Mouse (Mus musculus): Measurements from ENCODE around the gene Pola2.

Pola2 gene

DNA sequence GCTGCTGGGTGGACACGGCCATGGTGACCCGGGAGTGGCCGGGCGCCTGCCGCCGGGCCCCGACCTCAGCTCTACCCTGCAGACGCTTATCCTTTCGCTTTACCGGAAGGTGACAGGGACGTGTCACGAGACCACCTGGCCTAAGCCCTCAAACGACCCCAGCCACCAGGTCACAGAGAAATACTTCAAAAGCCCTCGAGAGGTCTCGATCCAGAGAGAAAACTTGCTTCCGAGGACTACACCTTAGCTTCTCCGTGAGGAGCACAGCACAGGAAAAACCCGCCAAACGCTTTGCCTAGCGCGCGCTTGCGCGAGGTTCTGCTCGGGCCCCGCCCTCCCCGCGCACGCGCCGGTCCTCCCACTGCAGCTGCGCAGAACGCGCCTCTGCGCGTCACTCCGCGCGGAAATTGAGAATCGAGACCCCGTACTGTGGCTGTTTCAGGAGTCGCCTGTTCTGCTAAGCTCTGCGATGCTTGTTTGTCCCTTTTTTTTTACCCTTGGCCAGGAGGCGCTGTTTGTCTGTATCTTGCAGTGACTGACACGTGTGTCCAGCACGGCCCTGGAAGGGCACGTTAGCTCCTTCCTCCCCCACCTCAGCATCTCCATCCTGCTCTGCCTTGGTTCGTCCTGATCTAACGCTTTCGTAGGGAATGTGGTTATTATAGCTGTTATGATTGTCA, at the start of gene Pola2:
TSS of gene Pola2 (minus strand) at position 320 of the 680 bp plus-strand sequence.
- CTCF ChIA-PET: interaction anchor here (0.7 to 1.2 kb wide), 3 partner anchors 25 to 902 kb away, joined by 3 to 4 read pairs (median 3); no protein-coding TSS in a partner anchor

DNA sequence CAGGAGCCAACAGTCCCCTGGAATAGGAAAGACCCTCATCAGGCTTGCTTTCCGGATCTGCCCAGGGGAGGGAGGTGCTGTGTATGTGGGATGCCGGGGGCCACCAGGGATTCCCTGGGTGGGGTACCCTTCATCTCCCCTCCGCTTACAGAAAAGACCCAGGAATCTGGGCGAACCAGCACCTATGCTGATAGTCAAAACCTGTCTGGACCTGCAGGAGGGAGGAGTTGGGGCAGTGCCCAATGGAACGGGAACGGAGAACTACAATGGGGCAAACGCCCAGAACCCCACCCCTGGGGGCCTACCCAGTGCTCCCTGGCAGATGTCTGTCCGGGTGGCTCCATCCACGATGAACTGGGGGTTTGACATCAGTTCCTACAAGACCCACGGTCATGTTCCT, 49.7 kb upstream of the Pola2 start:
- CTCF ChIA-PET: interaction anchor here (0.6 kb wide), 1 partner anchor 34 kb away, joined by 4 read pairs; no protein-coding TSS in a partner anchor

- CTCF ChIA-PET: no interaction called here
These were observed 45.1 kb upstream of the Pola2 start for GRCm38 (mm10) chr19:6009137-6009536.

DNA sequence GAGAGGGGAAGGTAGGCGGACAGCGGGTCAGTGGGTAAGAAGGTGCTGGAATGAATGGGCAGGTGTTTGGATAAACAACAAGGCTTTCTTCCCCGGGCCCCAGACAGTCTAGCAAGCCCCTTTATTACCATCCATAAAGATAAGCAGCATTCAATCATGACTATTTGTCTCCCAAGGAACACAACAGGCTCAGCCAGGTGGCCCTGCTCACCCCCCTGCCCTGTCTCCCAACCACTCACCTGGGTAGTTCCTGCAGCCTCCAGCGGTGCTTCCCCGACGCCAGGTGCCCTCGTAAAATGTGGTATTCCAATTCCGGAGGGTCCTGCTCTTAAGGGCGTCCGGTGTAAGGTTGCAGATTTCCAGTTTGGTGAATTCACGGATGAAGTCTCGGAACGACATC, 43.0 kb upstream of the Pola2 start:
- CTCF ChIA-PET: no interaction called here

GRCm38 (mm10) chr19:6005541-6005940, 41.5 kb upstream of the Pola2 start:
- CTCF ChIA-PET: no interaction called here

DNA sequence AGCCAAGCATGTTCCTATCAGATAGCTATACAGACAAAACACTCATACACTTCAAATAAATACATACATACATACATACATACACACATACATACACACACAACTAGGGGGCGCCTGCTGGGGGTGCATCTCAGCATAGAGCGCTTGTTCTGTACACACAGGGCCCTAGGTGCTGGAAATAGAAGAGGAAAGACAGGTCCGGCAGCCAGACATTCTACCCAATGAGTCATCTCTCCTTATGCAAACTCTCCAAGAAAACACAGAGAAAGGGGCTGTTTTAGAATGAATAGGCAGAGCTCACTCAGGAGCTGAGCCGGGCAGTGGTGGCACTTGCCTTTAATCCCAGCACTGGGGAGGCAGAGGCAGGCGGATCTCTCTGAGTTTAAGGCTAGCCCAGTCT, 36.0 kb upstream of the Pola2 start:
- CTCF ChIA-PET: no interaction called here

DNA sequence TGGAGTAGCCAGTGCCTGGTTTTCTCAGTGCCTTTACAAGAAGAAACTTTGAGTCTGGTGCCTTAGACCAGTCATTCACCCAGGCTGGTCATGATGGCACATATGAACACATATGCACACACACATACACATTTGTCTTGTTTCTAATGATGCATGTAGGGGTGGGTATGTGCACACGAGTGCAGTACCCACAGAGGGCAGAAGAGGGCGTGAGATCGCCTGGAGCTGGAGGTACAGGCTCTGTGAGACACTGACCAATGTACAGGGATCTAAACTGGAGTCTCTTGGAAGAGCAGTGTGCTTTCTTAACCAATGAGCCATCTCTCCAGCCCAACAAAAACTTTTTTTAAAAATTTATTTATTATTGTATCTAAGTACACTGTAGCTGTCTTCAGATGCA, 34.2 kb upstream of the Pola2 start:
- CTCF ChIA-PET: no interaction called here

GRCm38 (mm10) chr19:5994711-5995110, 30.7 kb upstream of the Pola2 start:
- CTCF ChIA-PET: no interaction called here

DNA sequence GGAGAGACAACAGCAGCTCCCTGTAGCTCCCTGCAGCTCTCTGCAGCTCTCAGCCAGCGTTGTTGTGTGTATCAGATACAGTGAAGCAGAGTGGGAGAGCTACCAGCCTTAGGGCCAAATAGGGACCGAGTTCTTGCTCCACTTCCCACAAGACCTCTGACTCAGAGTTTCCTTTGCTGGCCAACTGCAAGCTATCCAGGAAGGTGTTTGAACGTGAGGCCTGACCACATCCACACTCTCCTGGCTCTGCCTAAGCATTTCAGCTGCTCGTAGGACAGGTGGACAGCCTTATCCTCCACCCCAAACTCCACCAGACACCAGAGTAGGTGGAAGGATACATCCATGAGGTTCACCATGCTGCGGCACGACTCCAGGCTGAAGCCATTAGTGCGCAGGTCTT, 28.0 kb upstream of the Pola2 start:
- CTCF ChIA-PET: no interaction called here

DNA sequence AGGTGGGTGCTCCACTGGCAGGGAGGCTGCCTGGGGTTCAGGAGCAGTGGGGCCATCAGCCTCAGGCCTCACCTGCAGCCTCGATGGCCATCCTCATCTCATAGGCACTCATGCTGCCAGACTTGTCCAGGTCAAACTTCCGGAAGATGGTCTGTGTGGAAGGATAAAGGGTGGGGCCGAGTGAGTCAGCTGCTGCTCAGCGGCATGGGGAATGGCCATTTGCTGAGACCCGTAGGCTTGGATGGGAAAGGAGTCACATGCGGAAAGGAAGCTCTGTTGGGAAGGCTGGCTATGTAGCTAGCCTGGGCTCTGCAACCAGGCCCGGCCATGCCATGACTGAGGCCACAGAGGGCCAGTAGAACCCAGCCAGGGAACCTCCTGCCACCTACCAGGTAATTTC, 27.5 kb upstream of the Pola2 start:
- CTCF ChIA-PET: no interaction called here

- CTCF ChIA-PET: no interaction called here
These were observed 26.9 kb upstream of the Pola2 start for GRCm38 (mm10) chr19:5990921-5991320.

DNA sequence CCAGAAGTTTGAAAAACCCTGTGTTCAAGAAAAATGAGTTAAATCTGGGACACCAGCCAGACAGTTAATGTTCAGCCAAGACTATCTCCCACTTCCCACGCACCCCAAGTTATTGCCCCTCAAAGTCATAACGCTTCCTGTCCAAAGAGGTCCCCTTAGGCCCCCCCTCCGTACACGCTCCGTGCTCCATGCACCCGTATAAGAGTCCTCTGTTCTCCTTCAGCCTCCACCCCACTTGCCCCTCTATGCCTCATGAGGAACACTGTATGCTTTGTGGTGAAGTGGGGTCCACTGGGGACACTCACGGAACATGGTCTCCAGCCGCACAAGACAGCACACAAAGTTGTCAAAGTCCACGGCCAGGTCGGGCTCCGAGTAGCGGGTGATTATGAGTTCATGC, 26.0 kb upstream of the Pola2 start:
- CTCF ChIA-PET: no interaction called here

DNA sequence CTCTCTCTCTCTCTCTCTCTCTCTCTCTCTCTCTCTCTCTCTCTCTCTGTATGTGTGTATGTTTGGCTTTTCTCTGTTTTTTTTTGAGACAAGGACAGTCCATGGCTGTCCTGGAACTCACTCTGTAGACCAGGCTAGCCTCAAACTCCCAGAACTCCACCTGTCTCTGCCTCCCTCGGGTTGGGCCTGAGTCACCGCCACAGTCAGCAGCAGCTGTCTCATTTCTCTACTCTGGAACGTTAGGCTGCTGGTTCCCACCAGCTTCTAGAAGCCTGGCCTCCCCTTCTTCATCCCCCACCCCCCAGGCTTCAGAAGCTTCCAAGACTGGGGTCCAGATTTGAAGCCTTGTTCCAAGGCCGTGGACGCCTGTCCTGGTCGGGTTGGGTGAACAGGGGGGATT, 25.6 kb upstream of the Pola2 start:
- CTCF ChIA-PET: interaction anchor here (0.6 to 0.7 kb wide), 3 partner anchors 16 to 463 kb away, joined by 4 to 5 read pairs (median 4); no protein-coding TSS in a partner anchor

DNA sequence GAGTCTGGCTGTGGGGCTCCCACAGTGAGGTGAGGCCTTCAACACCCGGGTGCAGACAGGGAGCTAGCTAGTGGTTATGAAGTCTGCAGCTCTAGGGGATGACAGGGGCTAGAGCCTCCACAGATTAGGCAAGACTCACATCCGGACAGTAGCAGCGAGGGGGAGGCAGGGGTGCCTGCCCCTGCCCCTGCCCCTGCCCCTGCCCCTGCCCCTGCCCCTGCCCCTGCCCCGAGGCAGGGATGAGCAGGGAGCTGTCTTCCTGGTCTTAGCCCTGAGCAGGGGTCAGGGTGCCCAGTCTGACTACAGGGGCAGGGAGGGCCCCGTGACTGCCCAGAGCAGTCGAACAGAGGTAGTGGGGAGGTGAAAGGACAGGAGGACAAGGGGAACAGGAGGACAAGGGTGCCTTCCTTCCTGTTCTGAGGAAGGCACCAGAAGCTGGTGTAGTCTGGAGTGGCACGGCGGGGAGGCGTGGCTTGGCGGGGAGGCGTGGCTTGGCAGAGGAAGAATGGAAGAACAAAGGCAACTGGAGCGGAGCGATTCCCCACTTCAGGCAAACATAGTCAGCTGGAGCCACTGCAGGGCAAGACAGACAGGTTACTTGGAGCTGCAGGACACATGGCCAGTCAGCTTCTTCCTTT, 24.9 kb upstream of the Pola2 start:
- CTCF ChIA-PET: interaction anchor here (0.6 to 1.2 kb wide), 5 partner anchors 15 to 463 kb away, joined by 4 to 8 read pairs (median 4); partner anchors contain the start of gene Batf2

DNA sequence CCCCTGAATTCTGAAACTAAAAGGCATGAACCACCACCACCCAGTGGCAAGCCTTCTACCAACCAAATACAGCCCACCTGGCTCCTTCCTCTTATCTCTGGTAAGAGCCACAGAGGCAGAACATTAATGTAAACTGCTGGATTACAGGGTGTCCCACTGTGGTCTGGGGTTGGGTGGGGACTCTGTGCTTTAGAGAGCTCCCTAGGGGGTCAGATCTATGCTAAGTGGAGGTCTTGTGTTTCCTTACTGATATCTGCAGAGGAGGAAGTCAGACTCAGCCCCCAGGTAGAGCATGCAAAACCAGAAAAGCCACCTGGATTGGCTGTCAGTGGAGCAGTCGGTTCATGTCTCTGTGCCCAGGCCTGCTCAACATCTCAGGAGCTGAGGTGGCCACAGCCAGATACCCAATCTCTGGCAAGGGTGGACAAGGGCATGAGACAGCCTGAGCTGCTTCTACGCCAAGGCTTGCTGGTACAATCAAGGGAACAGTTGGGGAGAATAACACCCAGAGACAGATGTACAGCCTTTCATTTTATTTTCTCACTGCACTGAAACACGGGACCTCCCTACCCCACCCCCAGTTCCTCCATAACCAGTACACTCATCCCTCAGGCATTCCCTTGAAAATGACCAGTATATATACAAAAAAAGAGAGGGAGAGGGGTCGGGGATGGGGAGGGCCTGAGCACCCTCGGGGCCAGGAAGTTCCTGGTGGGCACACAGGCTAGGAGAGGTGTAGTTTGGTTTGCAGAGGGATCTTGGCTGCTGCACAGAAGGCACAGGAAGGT, 24.2 kb upstream of the Pola2 start:
- CTCF ChIA-PET: interaction anchor here (0.6 to 1.2 kb wide), 3 partner anchors 24 to 424 kb away, joined by 3 to 10 read pairs (median 4); no protein-coding TSS in a partner anchor

DNA sequence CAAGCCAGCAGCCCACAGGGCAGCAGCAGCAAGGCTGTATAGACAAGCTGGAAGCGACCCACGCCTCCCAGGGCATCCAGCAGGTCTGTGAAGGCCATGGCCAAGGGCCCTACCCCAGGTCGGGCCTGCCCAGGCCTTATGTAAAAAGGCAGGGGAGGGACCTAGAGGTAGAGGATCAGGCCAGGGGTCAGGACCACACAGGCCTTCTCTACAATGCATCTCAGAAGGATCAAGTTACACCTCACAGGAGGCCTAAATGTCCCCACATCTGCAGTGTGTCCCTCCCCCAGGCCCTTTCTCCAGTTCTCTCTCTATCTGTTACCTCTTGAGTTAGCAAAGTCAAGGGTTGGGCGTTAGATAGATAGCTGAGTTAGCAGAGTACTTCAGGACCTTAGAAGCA, 22.0 kb upstream of the Pola2 start, which contains the start of gene Slc22a20:
TSS of gene Slc22a20 (minus strand) at position 101 of the 400 bp plus-strand sequence.
- CTCF ChIA-PET: no interaction called here

DNA sequence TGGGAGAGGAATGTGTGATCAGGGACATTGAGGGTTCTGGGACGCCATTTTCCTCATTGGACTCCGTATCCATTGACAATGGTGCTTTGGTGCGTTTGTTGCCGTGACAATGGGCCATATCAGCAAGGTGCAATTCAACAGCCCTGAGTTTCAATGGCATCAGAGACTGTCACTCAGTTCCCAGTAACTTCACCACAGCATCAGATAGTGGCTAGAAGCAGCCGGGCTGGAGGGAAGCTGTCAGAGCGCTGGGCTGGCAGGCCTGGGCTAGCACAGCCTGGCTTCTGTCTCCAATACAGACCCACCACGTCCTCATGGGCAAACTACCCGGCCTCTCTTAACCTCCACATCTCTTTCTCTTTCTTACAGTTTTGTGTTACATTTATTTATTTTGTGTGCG, 16.5 kb upstream of the Pola2 start:
- CTCF ChIA-PET: no interaction called here

DNA sequence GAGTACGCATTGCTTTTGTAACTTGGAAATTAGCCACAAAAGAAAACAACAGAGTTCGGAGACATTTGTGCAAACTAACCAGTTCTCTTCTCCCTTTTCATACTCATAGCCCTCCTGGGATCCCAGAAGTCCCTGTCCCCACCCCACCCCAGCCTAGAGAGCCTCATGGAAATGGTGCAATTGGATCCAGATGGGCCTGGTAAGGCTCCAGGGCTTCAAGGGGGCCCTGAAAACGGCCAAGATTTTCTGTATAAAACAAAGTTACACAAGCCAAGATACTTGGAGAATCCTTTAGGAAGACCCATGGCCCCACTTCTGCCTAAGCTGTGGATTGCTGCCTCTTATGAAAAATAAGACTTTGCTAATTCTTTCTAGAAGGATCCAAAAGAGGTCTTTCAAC, 13.7 kb upstream of the Pola2 start:
- CTCF ChIA-PET: no interaction called here

GRCm38 (mm10) chr19:5975676-5976075, 11.7 kb upstream of the Pola2 start:
- CTCF ChIA-PET: interaction anchor here (0.7 kb wide), 1 partner anchor 920 kb away, joined by 8 read pairs; no protein-coding TSS in a partner anchor

GRCm38 (mm10) chr19:5975112-5975511, 11.1 kb upstream of the Pola2 start:
- CTCF ChIA-PET: no interaction called here

DNA sequence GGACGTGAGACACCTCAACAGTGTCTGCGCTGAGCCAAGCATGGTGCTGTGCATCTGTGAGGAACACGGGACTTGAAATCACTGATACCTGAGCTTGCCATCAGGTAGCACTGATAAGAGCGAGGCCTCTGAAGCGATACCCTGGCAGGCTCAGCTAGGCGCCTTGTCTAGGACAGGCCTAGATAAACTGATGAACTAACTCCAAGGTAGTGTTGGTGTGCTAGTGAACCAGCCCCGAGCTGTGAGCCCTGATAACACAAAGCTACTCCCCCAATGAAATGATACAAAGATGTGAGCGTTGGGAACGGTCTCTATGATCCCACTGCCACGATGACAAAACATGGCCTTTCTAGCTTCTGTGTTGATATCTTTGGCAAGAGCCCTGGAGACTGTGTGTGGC, 3.7 kb upstream of the Pola2 start:
- CTCF ChIA-PET: no interaction called here

DNA sequence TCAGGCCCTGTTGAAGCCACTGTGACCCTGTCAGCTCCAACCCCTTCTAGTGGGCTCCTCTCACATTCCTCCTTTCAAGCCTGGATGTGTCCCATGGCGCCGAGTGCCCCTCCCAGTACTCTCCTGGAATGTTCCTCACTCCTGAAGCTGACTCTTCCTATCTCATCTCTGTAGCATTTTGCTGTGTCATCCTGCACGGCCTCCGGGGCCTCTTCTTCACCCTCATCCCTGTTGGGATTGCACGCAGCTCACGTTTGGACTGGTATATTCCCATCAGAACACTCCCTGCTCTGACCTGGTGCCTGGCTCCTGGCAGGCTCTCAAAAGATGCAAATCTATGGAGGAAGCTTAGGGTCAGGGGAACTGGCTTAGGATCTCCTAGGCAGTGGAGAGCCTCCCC, 2.8 kb upstream of the Pola2 start:
- CTCF ChIA-PET: interaction anchor here (0.5 to 1.9 kb wide), 4 partner anchors 20 to 692 kb away, joined by 3 to 23 read pairs (median 10); no protein-coding TSS in a partner anchor

Measured in spleen, embryonic (tissue).